Mouse (Mus musculus): ENCODE results near the gene Reep3. TPM values are rescaled to one million over a fixed set of nuclear protein-coding genes. Genes with fewer than 3 reads are reported as not detected.

Reep3 gene
- polyA plus RNA-seq, 1 experiment: 34.8 TPM

DNA sequence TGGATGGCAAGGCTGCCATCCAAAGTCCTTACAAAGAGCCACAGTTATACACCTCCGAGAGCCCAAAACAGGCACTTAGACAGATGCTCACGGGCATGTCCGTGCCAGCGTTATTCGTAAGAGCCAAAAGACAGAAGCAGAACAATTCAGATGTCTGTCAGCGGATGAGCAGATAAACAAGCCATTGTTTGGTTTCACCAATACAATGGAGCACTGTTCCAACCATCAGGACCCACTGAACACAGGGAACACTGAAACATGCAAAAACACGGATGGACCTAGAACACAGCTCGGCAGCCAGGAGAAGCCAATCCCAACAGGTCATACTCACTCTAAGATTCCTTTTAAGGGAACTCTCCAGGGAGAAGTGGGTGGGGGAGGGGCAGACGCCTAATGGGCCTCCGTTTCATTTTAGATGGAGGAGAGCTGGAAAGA is 35.4 kb downstream of the Reep3 start:
- TF ChIP-seq POLR2A (IDR thresholded peaks at IDR 0.05; ENCODE audit: borderline replicate concordance, extremely low read depth, insufficient read depth, insufficient read length, poor library complexity, severe bottlenecking) (no peak), CTCF (IDR thresholded peaks at IDR 0.05; ENCODE audit: borderline replicate concordance, extremely low read depth, insufficient read depth, insufficient read length) (no peak)
- peak; percentile 83 for DNase-seq (ENCODE audit: low read depth)

DNA sequence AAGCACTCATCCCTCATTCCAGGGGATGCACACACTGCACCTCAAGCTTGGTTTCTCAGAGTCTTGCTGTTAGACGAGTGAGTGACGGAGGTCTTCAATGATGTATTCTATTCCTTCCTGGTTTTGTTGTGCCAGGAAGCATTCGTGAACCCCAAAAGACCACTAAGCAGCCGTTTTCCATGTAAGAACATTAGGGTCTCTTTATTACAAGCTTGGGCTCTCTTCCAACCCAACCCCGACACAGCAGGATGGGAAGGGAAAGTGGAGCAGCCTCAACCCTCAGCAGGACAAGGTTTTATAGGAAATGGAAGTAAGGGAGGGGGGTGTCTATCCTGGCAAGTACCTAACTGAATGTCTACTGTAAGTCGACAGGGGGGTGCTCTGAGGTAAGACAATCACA is 38.0 kb downstream of the Reep3 start:
- peak; percentile 71 for DNase-seq (ENCODE audit: low read depth)
- TF ChIP-seq POLR2A (IDR thresholded peaks at IDR 0.05; ENCODE audit: borderline replicate concordance, extremely low read depth, insufficient read depth, insufficient read length, poor library complexity, severe bottlenecking) (no peak), CTCF (IDR thresholded peaks at IDR 0.05; ENCODE audit: borderline replicate concordance, extremely low read depth, insufficient read depth, insufficient read length) (no peak)

DNA sequence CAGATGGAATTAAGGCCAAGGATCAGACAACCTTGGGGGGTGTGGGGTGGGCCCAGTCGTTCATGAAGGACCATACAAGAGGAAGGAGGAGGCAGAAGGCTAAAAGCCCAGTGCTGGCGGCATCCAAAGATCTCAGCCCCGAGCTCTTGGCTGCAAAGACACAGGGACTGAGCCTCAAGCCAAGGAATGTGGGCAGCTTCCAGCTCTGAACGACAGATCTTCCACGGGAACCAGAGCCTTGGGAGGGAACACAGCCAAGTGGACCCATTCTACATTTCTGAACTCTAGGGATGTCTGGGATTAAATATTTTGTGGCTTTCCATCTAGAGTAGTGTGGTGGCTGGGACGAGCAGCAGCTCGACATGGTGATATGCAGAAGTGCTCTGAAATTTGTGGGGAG is 38.4 kb downstream of the Reep3 start:
- peak; percentile 83 for DNase-seq (ENCODE audit: low read depth)
- TF ChIP-seq POLR2A (IDR thresholded peaks at IDR 0.05; ENCODE audit: borderline replicate concordance, extremely low read depth, insufficient read depth, insufficient read length, poor library complexity, severe bottlenecking) (no peak), CTCF (IDR thresholded peaks at IDR 0.05; ENCODE audit: borderline replicate concordance, extremely low read depth, insufficient read depth, insufficient read length) (no peak)

DNA sequence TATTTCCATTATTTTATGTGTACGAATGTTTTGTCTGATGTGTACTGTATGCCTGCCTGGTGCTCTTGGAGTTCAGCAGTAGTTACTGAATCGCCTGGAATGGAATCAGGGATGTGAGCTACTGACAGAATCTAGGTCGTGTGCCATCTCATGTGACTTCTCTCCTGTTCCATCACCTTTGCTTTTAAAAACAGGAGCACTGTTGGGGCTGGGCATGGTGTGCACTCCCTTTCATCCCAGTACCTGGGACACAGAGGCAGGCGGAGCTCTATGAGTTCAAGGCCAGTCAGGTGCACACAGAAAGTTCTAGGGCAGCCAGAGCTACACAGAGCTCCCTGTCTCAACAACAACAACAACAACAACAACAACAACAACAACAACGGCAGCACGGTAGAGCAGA is 39.0 kb downstream of the Reep3 start:
- no peak for TF ChIP-seq POLR2A (IDR thresholded peaks at IDR 0.05; ENCODE audit: borderline replicate concordance, extremely low read depth, insufficient read depth, insufficient read length, poor library complexity, severe bottlenecking)
- TF ChIP-seq CTCF (IDR thresholded peaks at IDR 0.05; ENCODE audit: borderline replicate concordance, extremely low read depth, insufficient read depth, insufficient read length): no peak
- no peak for DNase-seq (ENCODE audit: low read depth)

DNA sequence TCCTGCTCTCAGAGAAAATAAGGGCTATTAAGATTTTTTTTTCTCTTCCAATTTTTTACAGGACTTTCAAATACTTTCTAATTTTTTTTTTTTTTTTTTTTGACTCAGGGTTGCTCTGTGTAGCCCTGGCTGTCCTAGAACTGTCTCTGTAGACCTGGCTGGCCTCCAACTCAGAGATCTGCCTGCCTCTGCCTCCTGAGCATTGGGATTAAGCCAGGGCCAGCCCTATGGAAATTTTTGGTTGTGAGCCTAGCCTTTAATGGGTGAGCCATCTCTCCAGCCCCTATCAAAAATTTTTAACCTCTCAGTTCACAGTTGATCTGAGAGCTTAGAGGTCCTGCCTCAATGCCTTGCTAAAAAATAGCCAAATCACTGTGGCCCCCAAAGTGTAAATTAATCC is 39.5 kb downstream of the Reep3 start:
- no peak for DNase-seq (ENCODE audit: low read depth)
- TF ChIP-seq CTCF (IDR thresholded peaks at IDR 0.05; ENCODE audit: borderline replicate concordance, extremely low read depth, insufficient read depth, insufficient read length) (no peak), POLR2A (IDR thresholded peaks at IDR 0.05; ENCODE audit: borderline replicate concordance, extremely low read depth, insufficient read depth, insufficient read length, poor library complexity, severe bottlenecking) (no peak)

DNA sequence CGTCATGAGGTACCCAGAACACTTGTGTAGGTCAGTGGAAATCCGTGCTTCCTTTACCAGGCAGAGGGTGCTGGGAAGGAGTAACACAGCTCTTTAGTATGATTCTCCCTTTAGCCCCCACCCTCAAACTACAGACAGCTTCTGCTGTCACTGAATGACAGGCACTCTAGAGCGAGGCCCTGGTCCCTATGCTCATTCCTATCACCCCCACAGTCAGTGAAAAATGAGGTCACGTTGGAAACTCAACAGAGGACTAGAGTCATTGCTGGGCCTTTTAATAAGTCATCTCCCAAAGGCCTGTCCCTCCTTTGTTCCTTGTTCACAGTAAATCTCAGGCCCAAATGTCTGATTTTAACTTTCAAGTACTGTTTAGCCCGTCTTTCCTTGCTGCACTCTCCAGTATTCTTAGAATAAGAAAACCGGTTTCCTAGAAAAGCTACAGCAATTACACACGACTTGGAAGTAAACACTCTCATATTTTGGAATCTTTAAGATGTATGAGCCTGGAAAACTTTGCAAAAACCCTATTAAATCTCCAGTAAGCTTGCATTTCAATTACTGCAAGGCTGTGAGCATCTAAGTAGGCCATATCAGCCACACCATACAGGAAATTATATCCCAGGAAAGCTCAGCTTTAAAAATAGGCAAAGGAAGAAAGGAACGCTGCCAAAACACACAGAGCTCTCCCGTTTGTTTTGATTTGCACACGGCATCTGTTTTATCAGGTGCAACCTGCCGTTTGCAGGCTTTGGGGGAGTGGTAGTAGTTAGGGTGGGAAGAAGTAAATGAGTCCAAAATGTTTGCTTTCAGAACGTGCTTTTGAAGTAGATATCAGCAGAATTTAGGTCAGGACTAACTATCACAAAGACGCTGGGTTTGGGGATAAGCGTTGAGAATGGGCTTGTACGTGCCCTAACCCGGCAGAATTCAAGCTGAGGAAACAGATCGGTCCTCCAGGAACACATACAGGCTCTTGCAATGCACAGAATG is 40.6 kb downstream of the Reep3 start:
- DNase-seq (ENCODE audit: low read depth): peak; percentile 71
- no peak for TF ChIP-seq POLR2A (IDR thresholded peaks at IDR 0.05; ENCODE audit: borderline replicate concordance, extremely low read depth, insufficient read depth, insufficient read length, poor library complexity, severe bottlenecking)
- TF ChIP-seq CTCF (IDR thresholded peaks at IDR 0.05; ENCODE audit: borderline replicate concordance, extremely low read depth, insufficient read depth, insufficient read length): no peak

DNA sequence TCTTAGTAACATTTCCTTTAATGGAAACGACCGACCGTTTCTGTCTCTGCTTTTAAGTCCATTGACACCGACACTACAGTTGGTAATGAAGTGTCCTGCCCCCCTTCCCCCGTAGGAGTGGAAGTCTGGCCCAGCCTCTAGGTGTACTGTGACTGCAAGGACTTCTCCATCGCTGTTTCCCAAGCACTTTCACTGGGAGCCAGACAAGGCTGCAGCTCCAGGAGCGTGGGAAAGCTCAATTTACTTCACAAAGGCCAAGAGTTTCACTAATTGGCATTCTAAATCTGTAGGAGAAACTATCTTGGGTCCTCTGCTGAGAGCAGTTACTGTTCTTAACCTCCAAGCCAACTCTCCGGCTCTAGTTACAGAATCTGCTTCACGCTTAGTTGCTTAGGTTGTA is 43.3 kb downstream of the Reep3 start:
- TF ChIP-seq CTCF (IDR thresholded peaks at IDR 0.05; ENCODE audit: borderline replicate concordance, extremely low read depth, insufficient read depth, insufficient read length): no peak
- TF ChIP-seq POLR2A (IDR thresholded peaks at IDR 0.05; ENCODE audit: borderline replicate concordance, extremely low read depth, insufficient read depth, insufficient read length, poor library complexity, severe bottlenecking): no peak
- DNase-seq (ENCODE audit: low read depth): peak; percentile 89

DNA sequence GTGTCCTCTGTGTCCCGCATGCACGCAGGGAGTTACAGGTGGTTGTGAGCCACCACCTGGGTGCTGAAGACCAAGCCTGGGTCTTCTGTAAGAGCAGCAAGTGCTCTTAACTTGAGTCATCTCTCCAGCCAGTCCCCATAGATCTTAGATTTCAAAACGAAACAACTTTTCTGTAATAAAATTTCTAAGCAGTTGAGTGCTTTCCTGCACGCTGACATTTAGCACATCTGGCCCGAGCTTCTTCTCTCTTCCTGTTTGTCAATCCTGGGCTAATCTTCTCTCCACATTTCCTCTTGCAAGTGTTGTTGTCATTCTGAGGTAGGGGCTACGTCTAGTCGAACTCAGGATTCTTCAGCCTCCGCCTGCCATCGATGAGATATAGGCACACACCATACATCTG is 44.3 kb downstream of the Reep3 start:
- TF ChIP-seq POLR2A (IDR thresholded peaks at IDR 0.05; ENCODE audit: borderline replicate concordance, extremely low read depth, insufficient read depth, insufficient read length, poor library complexity, severe bottlenecking): no peak
- no peak for DNase-seq (ENCODE audit: low read depth)

DNA sequence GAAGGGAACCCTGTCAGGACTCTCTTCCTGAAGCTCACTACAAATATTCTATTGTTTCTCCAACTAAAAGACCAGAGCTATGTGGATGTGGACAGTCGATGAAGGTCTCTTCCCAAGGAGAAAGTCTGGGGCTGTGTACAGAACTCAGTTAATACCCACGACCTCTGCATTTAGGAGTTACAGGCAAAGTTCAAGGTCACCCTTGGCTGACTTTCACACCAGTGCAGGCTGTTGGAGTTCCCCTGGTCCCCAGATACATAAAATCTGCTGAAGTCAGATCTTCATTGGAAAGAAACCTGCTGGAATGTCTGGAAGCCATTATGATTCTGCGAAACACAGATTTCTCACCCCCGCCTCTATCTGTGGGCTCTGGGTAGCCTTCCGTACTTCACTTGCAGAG is 45.3 kb downstream of the Reep3 start:
- DNase-seq (ENCODE audit: low read depth): no peak
- TF ChIP-seq POLR2A (IDR thresholded peaks at IDR 0.05; ENCODE audit: borderline replicate concordance, extremely low read depth, insufficient read depth, insufficient read length, poor library complexity, severe bottlenecking) (no peak), CTCF (IDR thresholded peaks at IDR 0.05; ENCODE audit: borderline replicate concordance, extremely low read depth, insufficient read depth, insufficient read length) (no peak)

DNA sequence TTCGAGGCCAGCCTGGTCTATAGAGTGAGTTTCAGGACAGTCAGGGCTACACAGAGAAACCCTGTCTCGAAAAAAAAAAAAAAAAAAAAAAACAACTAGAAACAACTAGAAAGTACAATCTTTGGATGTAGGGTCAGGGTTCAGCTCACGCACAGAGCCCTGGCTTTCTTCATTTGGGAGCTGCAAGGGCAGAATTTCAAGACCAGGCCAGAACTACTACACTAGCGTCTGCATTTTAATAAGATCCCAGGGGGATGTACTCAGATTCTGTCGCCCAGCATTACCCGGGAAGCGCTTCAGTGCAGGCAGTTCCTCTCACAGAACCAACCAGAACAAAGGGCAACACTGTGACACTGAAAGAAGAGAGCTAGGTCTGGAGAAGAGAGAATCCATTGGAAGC is 46.0 kb downstream of the Reep3 start:
- DNase-seq (ENCODE audit: low read depth): no peak
- TF ChIP-seq POLR2A (IDR thresholded peaks at IDR 0.05; ENCODE audit: borderline replicate concordance, extremely low read depth, insufficient read depth, insufficient read length, poor library complexity, severe bottlenecking) (no peak), CTCF (IDR thresholded peaks at IDR 0.05; ENCODE audit: borderline replicate concordance, extremely low read depth, insufficient read depth, insufficient read length) (no peak)

DNA sequence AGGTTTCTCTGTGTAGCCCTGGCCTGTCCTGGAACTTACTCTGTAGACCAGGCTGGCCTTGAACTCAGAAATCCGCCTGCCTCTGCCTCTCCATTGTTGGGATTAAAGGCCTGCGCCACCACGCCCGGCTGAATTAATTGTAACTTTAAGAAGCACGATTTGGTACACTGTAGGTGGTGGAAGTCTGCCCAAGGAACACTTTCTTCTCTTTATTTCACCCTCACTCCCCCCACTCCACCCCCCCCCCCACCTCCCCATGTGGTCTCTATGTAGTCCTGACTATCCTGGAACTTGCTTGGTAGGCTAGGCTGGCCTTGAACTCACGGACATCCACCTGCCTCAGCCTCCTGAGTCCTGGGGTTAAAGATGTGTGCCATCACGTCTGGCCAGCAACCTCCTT is 47.1 kb downstream of the Reep3 start:
- TF ChIP-seq POLR2A (IDR thresholded peaks at IDR 0.05; ENCODE audit: borderline replicate concordance, extremely low read depth, insufficient read depth, insufficient read length, poor library complexity, severe bottlenecking) (no peak), CTCF (IDR thresholded peaks at IDR 0.05; ENCODE audit: borderline replicate concordance, extremely low read depth, insufficient read depth, insufficient read length) (no peak)
- no peak for DNase-seq (ENCODE audit: low read depth)
